Mouse (Mus musculus) adrenal gland, adult 18-20 months (tissue): ENCODE results near the gene 4932411N23Rik. TPM values are rescaled to one million over a fixed set of nuclear protein-coding genes. Genes with fewer than 3 reads are reported as not detected.
"Not testable (repeated sequence)": the region's sequence is repeated elsewhere in the genome, so short reads cannot be mapped to it uniquely, and the experiment has no call there.

ENCODE experiments used
- DNase-seq, 2 experiments: peaks; one replicate each; pipeline ENCODE4 v3.0.0; 2021 to 2022; ENCODE audit warnings: low spot score in 2 of 2
- long read RNA-seq, 2 experiments: library from polyadenylated mRNA; stranded (forward); transcript quantifications; one replicate each; pipeline ENCODE4 v2.0.0; 2021
- total RNA-seq, 2 experiments: library from RNA; stranded (reverse); gene quantifications; 1 replicate in 1 of 2; 2 replicates in 1 of 2; pipeline ENCODE4 v1.2.3; 2021

4932411N23Rik gene
- not detected for total RNA-seq
- long read RNA-seq, experiment 1 = 0 reads
- long read RNA-seq, experiment 2 = 0 reads

GRCm38 (mm10) chrX:126815768-126816167, at the start of gene 4932411N23Rik:
Gene 4932411N23Rik, minus strand, starts transcription at chrX:126815868.
- no peak for DNase-seq

- DNase-seq = no peak
Measured at GRCm38 (mm10) chrX:126779895-126780294, 35.8 kb downstream of the 4932411N23Rik start.

GRCm38 (mm10) chrX:126777643-126778042, 38.0 kb downstream of the 4932411N23Rik start:
- DNase-seq = not testable (repeated sequence)

GRCm38 (mm10) chrX:126774846-126775245, 40.8 kb downstream of the 4932411N23Rik start:
- not testable (repeated sequence) for DNase-seq

GRCm38 (mm10) chrX:126773511-126773910, 42.2 kb downstream of the 4932411N23Rik start:
- not testable (repeated sequence) for DNase-seq

Other genes starting within 250 kb of the 4932411N23Rik start
- gene Gm382, start 224.1 kb upstream of the 4932411N23Rik start, total RNA-seq = not detected